Mouse (Mus musculus) heart, embryonic 10.5 days (tissue): ENCODE results near the gene B230118H07Rik. TPM values are rescaled to one million over a fixed set of nuclear protein-coding genes. Genes with fewer than 3 reads are reported as not detected.

Experiments used
- DNase-seq: peaks from one replicate; pipeline ENCODE4 v3.0.0-alpha.2; 2017; ENCODE audit warnings: low spot score
- H3K27ac ChIP-seq: fragments of 300-500 bp; sonication (generic); 2 replicates; pipeline ENCODE4 v1.5.1; 2016; ENCODE audit warnings: mild to moderate bottlenecking
- H3K27me3 ChIP-seq: fragments of 300-500 bp; sonication (generic); 2 replicates; pipeline ENCODE4 v1.6.1; 2016; ENCODE audit warnings: mild to moderate bottlenecking; ENCODE audit not compliant: poor library complexity, insufficient read depth, severe bottlenecking
- H3K36me3 ChIP-seq: fragments of 300-500 bp; sonication (generic); 2 replicates; pipeline ENCODE4 v1.6.1; 2016; ENCODE audit warnings: mild to moderate bottlenecking, moderate library complexity
- H3K4me1 ChIP-seq: fragments of 300-500 bp; sonication (generic); 2 replicates; pipeline ENCODE4 v1.6.1; 2016; ENCODE audit warnings: mild to moderate bottlenecking
- H3K4me3 ChIP-seq: fragments of 300-500 bp; sonication (generic); 2 replicates; pipeline ENCODE4 v1.5.1; 2016; ENCODE audit warnings: mild to moderate bottlenecking, moderate library complexity
- H3K9me3 ChIP-seq: fragments of 300-500 bp; sonication (generic); 2 replicates; pipeline ENCODE4 v1.6.1; 2016; ENCODE audit warnings: mild to moderate bottlenecking, moderate library complexity
- WGBS: fragments of 180-500 bp; shearing (Covaris S2); methylation state at CpG from one replicate; pipeline ENCODE4 v1.1.7; 2016; 5-methylcytosine and 5-hydroxymethylcytosine counted together
- polyA plus RNA-seq: library from polyadenylated mRNA; unstranded; fragments of >200 nt; fragmentation: Nextera tagmentation; extraction: Ambion mirVana; gene quantifications from 2 replicates; pipeline ENCODE4 v1.2.1, GENCODE M21; 2016

The B230118H07Rik gene
- polyA plus RNA-seq, 1 experiment from 2014 or later = 50.9 TPM

DNA sequence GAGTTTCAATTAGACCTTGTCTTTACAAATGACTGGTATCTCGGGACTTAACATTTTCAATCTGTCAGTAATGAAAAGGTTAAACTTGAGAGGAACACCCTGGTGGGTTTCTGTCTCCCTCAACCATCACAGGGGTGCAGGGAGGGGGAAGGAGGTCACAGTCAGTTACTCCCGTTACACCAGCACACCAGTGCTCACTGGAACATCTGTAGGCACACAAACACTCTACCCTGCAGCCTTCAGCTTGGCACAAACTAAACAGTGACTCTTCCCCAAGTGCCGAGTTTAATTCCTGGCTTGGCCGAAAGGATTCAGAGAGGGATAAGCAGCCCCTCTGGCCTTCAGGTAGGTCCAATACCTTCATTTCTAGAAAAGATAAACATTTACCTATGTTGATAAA is 24.8 kb downstream of the B230118H07Rik start, which contains the start of gene Rag2:
Rag2 (plus strand) TSS at position 193 of the 400 bp plus-strand sequence.
- no peak within 1 kb of the TSS for H3K4me3 ChIP-seq

DNA sequence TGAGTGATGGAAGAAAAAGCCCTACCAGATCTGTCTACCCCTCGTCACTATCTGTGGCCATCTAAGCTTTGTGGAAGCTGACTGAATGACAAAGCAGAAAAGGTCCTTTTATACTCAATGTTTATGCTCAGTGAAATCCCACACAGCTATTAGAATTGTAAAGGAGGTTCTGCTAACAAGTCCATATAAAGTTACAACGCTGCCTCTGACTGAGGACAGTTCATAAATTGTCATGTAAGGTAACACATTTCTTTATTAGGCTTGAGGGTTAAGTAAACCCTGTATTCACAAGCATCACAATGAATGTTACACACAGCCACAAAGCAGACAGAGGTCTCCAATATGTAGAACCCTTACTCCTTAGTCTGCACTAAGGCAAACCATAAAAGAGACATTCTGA is 25.3 kb downstream of the B230118H07Rik start:
- Histone ChIP-seq H3K36me3 (no peaks in the 10 kb centered on the region), H3K27ac (no peak overlapping the region), H3K27me3 (no peaks in the 10 kb centered on the region), H3K9me3 (no peaks in the 10 kb centered on the region), H3K4me1 (0 out of 2 replicates have a peak, but pooled peaks cover 3% of the 10 kb centered on the region), H3K4me3 (no peak overlapping the region)
- WGBS = 82% methylated on average over 2 of the region's 2 CpGs
- no peak for DNase-seq

More for the DNA sequence above, 24.8 kb downstream of the B230118H07Rik start, which contains the start of gene Rag2:
- Histone ChIP-seq H3K27ac (no peak within 1 kb of the TSS), H3K36me3 (no peaks in the 10 kb centered on the region), H3K9me3 (no peaks in the 10 kb centered on the region), H3K27me3 (no peaks in the 10 kb centered on the region), H3K4me1 (0 out of 2 replicates have a peak, but pooled peaks cover 3% of the 10 kb centered on the region)
- WGBS = 70% methylated on average over 4 of the region's 4 CpGs
- no peak for DNase-seq

DNA sequence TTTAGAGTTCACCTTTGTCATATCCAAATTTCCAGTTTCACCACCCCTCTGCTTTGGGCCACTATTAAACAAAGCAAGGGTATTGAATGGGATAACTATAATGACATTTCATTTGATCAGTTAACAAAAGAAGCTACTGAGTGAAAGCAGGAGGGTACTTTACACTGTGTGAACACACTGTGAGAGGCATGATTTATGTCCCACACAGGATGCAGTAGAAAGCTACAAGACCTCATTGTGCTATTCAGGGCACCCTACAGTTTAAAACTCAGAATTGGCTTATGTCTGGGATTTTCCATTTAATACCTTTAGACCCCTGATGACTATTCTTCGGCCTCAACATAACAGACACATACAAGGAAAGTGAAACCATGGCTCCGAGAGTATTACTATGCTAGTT is 26.3 kb downstream of the B230118H07Rik start:
- DNase-seq = no peak
- no peak overlapping the region for H3K4me3 ChIP-seq
- no peaks in the 10 kb centered on the region for H3K9me3 ChIP-seq
- H3K4me1 ChIP-seq = 0 out of 2 replicates have a peak, but pooled peaks cover 1% of the 10 kb centered on the region
- no peaks in the 10 kb centered on the region for H3K36me3 ChIP-seq
- 83% methylated on average over 2 of the region's 2 CpGs for WGBS
- H3K27me3 ChIP-seq = no peaks in the 10 kb centered on the region
- no peak overlapping the region for H3K27ac ChIP-seq

DNA sequence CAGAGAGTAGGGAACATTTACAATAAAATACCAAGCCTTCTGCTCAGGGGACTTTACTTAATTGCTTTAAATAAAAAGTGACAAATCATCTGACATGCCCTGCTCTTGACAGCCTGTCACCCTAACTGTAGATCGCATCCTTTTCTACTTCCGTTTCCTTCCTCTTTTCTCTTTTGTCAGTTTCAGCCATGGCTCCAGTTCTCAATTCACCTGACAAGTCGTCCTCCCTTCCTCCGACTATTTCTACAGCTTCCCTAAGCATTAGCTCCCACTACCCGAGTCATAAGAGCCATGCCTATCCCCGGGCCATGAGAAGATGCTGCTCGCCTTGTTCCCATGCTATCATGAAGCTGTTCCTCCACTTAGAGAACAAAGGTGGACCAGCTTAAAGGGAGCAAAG is 27.7 kb downstream of the B230118H07Rik start:
- Histone ChIP-seq H3K27me3 (no peaks in the 10 kb centered on the region), H3K36me3 (no peaks in the 10 kb centered on the region), H3K27ac (no peak overlapping the region), H3K4me1 (no peaks in the 10 kb centered on the region), H3K4me3 (no peak overlapping the region), H3K9me3 (no peaks in the 10 kb centered on the region)
- no peak for DNase-seq
- 68% methylated on average over 7 of the region's 7 CpGs for WGBS

DNA sequence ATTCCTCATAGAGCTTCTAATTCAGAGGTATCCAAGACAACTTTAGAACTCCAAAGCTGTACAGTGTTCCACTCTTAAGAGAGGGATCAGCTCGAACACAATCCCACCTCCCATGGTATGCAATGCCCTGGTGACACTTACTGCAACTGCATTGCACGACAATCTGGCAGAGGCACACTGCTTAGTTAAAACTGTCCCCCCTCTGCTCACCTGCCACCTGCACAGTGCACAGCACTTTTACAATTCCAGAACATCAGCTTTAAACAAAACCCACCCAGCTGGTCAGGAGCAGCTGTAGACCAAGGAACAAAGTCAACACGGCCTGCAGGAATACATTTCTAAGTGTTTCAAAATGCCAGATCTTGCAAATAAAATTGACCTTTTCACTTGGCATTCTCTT is 28.4 kb downstream of the B230118H07Rik start:
- Histone ChIP-seq H3K4me1 (peaks cover 4% of the 10 kb centered on the region; the same call in 1 of the 2 replicates), H3K36me3 (no peaks in the 10 kb centered on the region), H3K9me3 (no peaks in the 10 kb centered on the region), H3K4me3 (no peak overlapping the region), H3K27me3 (no peaks in the 10 kb centered on the region), H3K27ac (no peak overlapping the region)
- no peak for DNase-seq
- WGBS = 75% methylated on average over 3 of the region's 3 CpGs

DNA sequence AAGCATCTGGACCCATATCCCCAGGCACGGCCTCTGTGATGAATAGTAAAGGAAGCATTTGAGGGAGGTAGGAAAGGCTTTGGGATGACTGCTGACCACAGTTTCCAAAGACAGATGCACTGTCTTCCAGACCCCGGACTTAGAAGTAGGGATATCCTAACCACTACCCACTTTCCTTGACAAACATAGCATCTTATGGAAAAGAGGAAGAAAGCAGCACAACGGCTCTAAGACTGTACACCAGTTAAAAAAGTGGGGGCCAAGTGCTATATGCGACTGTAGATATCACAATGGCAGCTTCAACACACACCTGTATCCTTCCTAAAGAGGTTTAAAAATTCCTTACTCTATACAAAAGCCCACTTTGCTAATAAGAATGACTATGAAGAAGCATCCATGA is 31.0 kb downstream of the B230118H07Rik start:
- Histone ChIP-seq H3K27ac (no peak overlapping the region), H3K4me1 (peaks cover 11% of the 10 kb centered on the region; the same call in 1 of the 2 replicates), H3K4me3 (no peak overlapping the region), H3K27me3 (no peaks in the 10 kb centered on the region), H3K9me3 (no peaks in the 10 kb centered on the region), H3K36me3 (no peaks in the 10 kb centered on the region)
- 83% methylated on average over 4 of the region's 4 CpGs for WGBS
- DNase-seq = no peak

DNA sequence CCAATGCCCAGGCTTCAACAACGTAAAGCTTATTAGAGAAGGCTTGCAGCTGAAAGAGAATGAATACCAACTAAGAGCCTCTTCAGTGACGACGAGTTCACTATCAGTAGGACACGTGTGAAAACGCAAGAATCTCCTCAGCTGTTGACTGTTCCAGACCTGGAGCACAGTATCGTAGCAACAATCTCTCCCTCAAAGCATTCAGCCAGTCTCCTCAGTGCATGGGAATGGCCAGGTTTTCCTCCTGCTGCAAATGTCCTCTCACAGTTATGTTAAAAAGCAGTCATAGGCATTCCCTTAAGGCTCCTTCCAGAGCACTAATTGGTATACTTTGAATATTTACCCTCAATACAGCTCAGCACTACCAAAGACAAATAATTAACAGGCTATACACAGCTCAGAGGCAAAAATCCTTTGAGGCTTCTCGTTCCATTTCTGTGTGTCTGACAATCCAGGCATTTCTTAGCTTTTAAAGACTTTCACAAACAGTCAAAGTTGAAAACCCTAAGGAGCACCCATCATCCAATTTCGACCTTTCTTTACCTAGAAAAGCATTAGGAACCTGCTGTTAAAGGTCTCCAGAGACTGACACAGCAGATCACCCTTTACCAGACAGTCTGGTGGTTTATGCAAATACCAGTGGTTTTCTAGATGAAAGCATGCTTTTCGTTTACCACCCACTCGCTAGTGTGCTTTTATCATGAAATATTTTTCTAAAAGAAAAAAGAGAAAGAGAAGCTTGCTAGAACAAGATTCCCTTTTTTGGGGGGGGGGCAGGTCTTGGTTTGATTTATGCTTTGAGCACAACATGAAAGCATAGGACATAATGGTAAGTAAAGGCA is 33.6 kb downstream of the B230118H07Rik start:
- H3K9me3 ChIP-seq = no peaks in the 10 kb centered on the region
- DNase-seq = no peak
- 55% methylated on average over 10 of the region's 10 CpGs for WGBS
- H3K4me1 ChIP-seq = peaks cover 11% of the 10 kb centered on the region; the same call in 1 of the 2 replicates
- H3K27me3 ChIP-seq = no peaks in the 10 kb centered on the region
- H3K4me3 ChIP-seq = no peak overlapping the region
- no peaks in the 10 kb centered on the region for H3K36me3 ChIP-seq
- no peak overlapping the region for H3K27ac ChIP-seq

DNA sequence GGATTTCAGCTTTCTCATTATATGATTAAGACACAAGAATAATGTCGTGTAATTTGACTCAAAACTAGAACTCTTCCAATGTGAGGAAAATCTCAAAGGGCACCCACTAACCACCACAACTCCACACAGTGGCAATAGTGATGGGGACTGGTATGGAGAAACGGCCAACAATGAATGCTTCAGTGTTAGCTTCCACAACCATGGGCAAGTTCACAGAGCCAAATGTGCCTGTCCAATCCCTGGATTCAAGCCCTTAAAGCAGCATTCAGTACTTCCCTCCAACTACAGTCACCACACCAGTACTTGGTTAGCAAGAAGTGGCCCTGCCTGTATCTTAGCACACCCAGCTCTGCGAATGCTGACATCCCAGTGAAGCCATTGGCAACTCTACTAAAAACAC is 38.5 kb downstream of the B230118H07Rik start:
- no peak for DNase-seq
- Histone ChIP-seq H3K36me3 (no peaks in the 10 kb centered on the region), H3K27ac (no peak overlapping the region), H3K27me3 (no peaks in the 10 kb centered on the region), H3K4me1 (peaks cover 10% of the 10 kb centered on the region; the same call in 1 of the 2 replicates), H3K4me3 (no peak overlapping the region), H3K9me3 (no peaks in the 10 kb centered on the region)
- 92% methylated on average over 3 of the region's 3 CpGs for WGBS

DNA sequence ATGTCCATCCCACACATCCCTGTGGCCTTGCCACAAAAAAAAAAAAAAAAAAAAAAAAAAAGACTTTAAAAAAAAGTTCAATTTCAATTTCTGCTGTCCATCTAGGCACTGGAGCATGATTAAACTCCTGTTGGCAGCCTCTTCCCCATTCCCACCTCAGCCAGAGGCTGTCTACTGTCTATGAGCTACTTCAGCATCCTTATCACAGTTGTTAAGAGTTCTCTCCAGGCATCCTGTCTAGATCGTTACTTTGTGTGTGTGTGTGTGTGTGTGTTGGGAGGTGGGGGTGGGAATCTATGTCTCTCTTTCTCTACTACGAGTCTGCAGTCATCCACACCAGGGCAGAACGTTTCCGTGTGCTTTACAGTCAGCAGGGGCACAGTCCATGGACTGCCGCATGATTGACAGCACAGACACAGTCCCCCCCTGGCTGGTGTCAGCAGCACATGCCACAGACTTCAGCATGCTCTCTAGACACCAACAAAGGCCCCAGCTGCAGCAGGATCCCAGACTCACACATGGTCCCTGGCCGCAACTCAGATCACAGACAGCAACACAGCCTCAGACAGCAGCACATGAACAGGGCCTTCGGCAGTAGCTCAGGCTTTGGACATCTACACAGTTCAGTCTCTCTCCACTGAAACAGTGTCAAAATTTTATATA is 41.0 kb downstream of the B230118H07Rik start:
- no peaks in the 10 kb centered on the region for H3K27me3 ChIP-seq
- no peaks in the 10 kb centered on the region for H3K36me3 ChIP-seq
- DNase-seq = peak; percentile 83
- H3K4me1 ChIP-seq = peaks cover 3% of the 10 kb centered on the region; the same call in 1 of the 2 replicates
- H3K4me3 ChIP-seq = no peak overlapping the region
- WGBS = 32% methylated on average over 7 of the region's 7 CpGs
- H3K9me3 ChIP-seq = no peaks in the 10 kb centered on the region
- H3K27ac ChIP-seq = 0 out of 2 replicates have a peak overlapping the region, but pooled peaks have one; percentile 42

DNA sequence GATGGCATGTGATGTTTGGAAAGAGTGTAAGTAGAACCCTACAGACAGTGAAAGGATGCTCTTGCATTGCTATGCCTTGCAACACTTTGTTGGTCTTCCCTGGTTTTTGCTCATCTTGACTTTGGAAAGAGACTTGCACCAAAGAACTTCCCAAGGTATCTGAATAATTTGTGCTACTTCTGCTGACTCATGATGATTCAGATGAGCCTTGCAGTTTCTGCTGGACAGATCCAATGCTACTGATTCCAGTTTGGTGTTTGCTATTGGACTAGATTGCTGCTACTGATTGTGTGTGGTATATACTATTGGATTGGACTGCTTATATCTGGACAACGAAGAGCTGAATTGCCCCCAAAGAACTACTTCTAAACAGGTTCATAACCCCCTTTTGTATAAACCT is 46.2 kb downstream of the B230118H07Rik start:
- Histone ChIP-seq H3K4me3 (no peak overlapping the region), H3K27me3 (no peaks in the 10 kb centered on the region), H3K4me1 (peaks cover 6% of the 10 kb centered on the region; the same call in 1 of the 2 replicates), H3K36me3 (no peaks in the 10 kb centered on the region), H3K9me3 (no peaks in the 10 kb centered on the region), H3K27ac (no peak overlapping the region)
- 83% methylated on average over 1 of the region's 1 CpGs for WGBS
- DNase-seq = no peak

DNA sequence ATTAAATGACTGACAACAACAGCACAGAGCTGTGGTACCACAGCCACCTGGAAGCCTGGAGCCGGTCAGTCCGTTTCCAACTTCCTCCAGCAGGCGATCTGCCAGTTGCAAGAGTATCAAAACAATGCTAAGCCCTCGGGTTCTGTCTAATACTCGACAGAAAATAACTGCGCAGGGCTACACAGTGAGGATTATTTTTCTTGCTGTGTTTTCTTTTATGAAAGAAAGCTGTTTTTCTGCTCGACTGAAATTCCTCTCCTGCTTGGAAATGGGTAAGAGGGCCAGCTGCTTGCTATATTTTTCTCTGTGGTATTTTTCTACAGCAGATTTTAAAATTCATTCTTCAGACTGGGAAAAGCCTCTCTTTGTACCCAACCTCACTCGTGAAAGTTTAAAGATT is 48.6 kb downstream of the B230118H07Rik start:
- no peak overlapping the region for H3K4me3 ChIP-seq
- H3K27me3 ChIP-seq = no peaks in the 10 kb centered on the region
- no peaks in the 10 kb centered on the region for H3K9me3 ChIP-seq
- WGBS = 55% methylated on average over 8 of the region's 8 CpGs
- no peaks in the 10 kb centered on the region for H3K36me3 ChIP-seq
- peaks cover 6% of the 10 kb centered on the region; the same call in 1 of the 2 replicates for H3K4me1 ChIP-seq
- H3K27ac ChIP-seq = no peak overlapping the region
- no peak for DNase-seq

DNA sequence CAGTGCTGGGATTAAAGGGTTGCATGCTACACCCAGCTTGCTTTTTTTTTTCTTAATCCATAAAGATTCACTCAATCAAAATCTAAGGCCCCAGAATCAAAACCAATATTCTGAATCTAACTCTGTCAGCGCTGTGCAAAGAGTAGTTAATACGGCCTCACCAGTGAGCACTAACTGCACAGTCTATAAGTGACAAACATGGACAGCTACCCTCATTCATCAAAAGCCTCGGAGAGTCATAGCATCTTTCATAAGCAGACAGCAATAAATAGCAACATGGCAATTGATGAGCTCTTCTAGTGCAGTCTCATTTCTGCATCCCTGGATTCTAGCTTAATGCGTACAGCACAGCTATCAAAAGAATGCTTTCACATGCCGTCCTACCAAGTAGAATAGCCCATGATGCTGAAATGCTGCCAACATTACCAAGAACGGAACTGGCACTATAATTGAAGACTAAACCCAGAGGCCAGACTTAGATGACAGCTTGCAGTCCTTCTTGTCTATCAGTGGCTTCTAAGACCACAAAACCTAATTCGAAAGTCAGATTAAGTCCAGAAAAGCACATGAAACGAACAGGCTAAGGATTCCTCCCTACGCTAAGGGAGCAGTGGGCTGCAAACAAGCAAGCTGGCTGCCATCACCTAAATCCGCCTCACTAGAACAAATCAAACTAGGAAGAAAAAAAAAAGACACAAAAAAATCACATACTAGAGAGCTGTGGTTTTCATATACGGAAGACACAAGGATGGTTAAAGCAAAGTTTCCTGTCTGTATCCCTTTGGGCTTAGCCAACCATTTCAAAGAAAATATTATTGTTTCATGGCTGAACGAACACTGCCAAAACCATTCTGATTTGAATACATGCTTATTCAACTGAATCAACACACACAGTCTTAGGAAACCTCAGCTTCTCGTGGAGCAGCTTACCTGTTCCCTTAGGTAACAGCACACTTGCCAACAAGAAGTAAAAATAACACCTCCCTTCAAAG is 50.8 kb downstream of the B230118H07Rik start:
- Histone ChIP-seq H3K27me3 (no peaks in the 10 kb centered on the region), H3K36me3 (no peaks in the 10 kb centered on the region), H3K4me3 (no peak overlapping the region), H3K4me1 (peaks cover 6% of the 10 kb centered on the region; the same call in 1 of the 2 replicates), H3K27ac (no peak overlapping the region), H3K9me3 (no peaks in the 10 kb centered on the region)
- no peak for DNase-seq
- WGBS = 83% methylated on average over 13 of the region's 13 CpGs
